Mouse (Mus musculus): Measurements from ENCODE around the gene Atg2a.

DNA sequence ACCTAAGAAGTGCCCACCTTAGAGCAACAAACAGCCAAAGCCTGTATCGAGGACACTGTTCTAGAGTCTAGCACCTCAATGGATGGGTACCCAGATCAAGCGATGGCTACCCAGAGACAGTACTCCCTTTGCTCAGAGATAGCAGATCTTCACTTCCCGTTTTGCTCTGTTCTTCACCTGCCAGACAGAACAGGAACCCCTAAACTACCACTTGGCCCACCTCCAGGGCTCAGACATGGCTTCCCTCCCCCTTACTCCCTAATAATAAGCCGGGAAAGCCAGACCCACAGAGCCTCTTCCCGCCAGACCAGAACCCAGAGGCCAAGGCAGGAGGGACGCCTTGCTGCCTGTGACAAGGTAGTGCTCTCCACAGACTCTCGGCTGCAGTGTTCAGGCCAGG lies 4.6 kb upstream of the Atg2a start:
- TF ChIP-seq CTCF (conservative IDR thresholded peaks at IDR 0.05; ENCODE audit: insufficient read depth, insufficient read length, low read depth, low read length), result no peak
- TF ChIP-seq POLR2A (IDR thresholded peaks at IDR 0.05; ENCODE audit: low read depth, low read length), result no peak

Data from kidney, adult 2 months (tissue).